Mouse (Mus musculus): ENCODE measurements around the gene Dmac2.

DNA sequence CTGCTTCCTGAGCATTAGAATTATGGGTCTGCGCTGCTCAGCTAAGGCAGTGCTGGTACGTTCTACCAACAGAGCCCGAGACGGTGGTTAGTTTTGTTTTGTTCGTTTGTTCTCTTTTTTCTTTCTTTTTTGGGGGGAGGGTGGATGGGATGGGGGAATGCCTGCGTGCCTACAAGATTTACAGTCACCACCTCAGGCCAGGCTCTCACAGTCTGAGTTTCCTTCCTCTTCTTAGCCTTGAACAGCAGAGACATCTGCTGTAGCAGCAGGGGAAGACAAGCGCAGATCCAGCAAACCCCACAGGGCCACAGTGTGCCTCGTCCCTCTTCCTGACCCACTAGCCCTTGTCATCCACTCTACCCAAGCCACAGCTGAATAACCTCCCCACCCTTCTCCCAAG, 32.1 kb downstream of the Dmac2 start:
- TF ChIP-seq CTCF (IDR thresholded peaks at IDR 0.05; ENCODE audit: borderline replicate concordance, control insufficient read depth, extremely low read depth, insufficient read depth, low read length, poor library complexity), result no peak
- no peak for TF ChIP-seq POLR2A (IDR thresholded peaks at IDR 0.05; ENCODE audit: control insufficient read depth, extremely low read depth, insufficient read depth, low read length, poor library complexity)

Measured in thymus, adult 2 months (tissue).